In genomic region chr1:118976596-118976995, GRCm38 (mm10) we compare ENCODE assay signal across 9 mouse cellular contexts.
A peak's percentile ranks its signal among the peaks of the same experiment; 100 is the strongest.
DNase-seq lines count a peak whose midpoint lies in the region; ATAC-seq and TF ChIP-seq lines count a peak whose summit lies in the region.
"Had no signal": no experiment of that assay in that cellular context is flagged by ENCODE, and none has a peak within 500 bp of the region (broad histone marks: within the 10 kb centered on the region; RNA-seq: fewer than 3 reads in every experiment).

No protein-coding gene starts in this region.

- peaks cover 16% of the 10 kb centered on the region; the same call in 1 of the 2 replicates for H3K36me3 ChIP-seq in heart, embryonic 10.5 days
- peaks cover 8% of the 10 kb centered on the region for H3K36me3 ChIP-seq in intestine, embryonic 14.5 days (ENCODE audit: control insufficient read depth, insufficient read depth, low read length)
- peaks cover 11% of the 10 kb centered on the region; the same call in 1 of the 2 replicates for H3K36me3 ChIP-seq in lung, embryonic 14.5 days (ENCODE audit: insufficient read depth)
- H3K36me3 ChIP-seq in stomach, postnatal 0 days (ENCODE audit: control insufficient read depth, insufficient read depth, low read length), result no peaks in the 10 kb centered on the region
- H3K36me3 ChIP-seq: neural tube, embryonic 13.5 days had no signal

- H3K4me2 ChIP-seq in intestine, embryonic 14.5 days (ENCODE audit: low read length), result no peak overlapping the region
- H3K4me2 ChIP-seq in lung, embryonic 14.5 days, result peak overlapping the region; percentile 12; the same call in 1 of the 2 replicates
- H3K4me2 ChIP-seq in stomach, postnatal 0 days (replicated peaks; ENCODE audit: low read depth), result no peak overlapping the region
- H3K4me2 ChIP-seq: neural tube, embryonic 13.5 days had no signal

- TF ChIP-seq CTCF in lung, embryonic 14.5 days (IDR thresholded peaks at IDR 0.05; ENCODE audit: low read depth), result no peak; the same call in none of the 2 replicates
- TF ChIP-seq CTCF in stomach, postnatal 0 days (IDR thresholded peaks at IDR 0.05; ENCODE audit: low read depth), result no peak

- no peak overlapping the region for H3K9ac ChIP-seq in intestine, embryonic 14.5 days (ENCODE audit: low read length)
- no peak overlapping the region for H3K9ac ChIP-seq in lung, embryonic 14.5 days
- no peak overlapping the region for H3K9ac ChIP-seq in stomach, postnatal 0 days (ENCODE audit: low read length)
- H3K9ac ChIP-seq: neural tube, embryonic 13.5 days had no signal

- no peaks in the 10 kb centered on the region for H3K9me3 ChIP-seq in heart, embryonic 10.5 days
- no peaks in the 10 kb centered on the region for H3K9me3 ChIP-seq in intestine, embryonic 14.5 days (ENCODE audit: control insufficient read depth, low read length)
- no peaks in the 10 kb centered on the region for H3K9me3 ChIP-seq in lung, embryonic 14.5 days (ENCODE audit: low read depth, low read length)
- H3K9me3 ChIP-seq in stomach, postnatal 0 days (ENCODE audit: control insufficient read depth, low read length), result no peaks in the 10 kb centered on the region
- H3K9me3 ChIP-seq: neural tube, embryonic 13.5 days had no signal

- H3K4me3 ChIP-seq in heart, embryonic 10.5 days, result no peak overlapping the region
- H3K4me3 ChIP-seq in intestine, embryonic 14.5 days (ENCODE audit: low read depth, low read length), result no peak overlapping the region
- H3K4me3 ChIP-seq in lung, embryonic 14.5 days (ENCODE audit: low read depth, low read length), result no peak overlapping the region
- no peak overlapping the region for H3K4me3 ChIP-seq in stomach, postnatal 0 days (ENCODE audit: low read depth, low read length)
- H3K4me3 ChIP-seq: neural tube, embryonic 13.5 days had no signal

- DNase-seq in heart, adult 11 months, result peak; percentile 99
- no peak for DNase-seq in heart, embryonic 10.5 days (ENCODE audit: low spot score)
- peak; percentile 67 to 83 for DNase-seq in adrenal gland, adult 18-20 months (ENCODE audit: low spot score in 2 of 2)
- peak; percentile 31 to 52 for DNase-seq in frontal cortex, postnatal 36 days (ENCODE audit: low spot score in 2 of 2)
- peak; percentile 67 for DNase-seq in intestine, embryonic 14.5 days (ENCODE audit: low spot score)
- DNase-seq in lung, embryonic 14.5 days, result peak; percentile 97
- peak; percentile 79 for DNase-seq in stomach, postnatal 0 days (ENCODE audit: low spot score)
- DNase-seq in thymus, postnatal 36 days, result no peak

- H3K27me3 ChIP-seq in heart, embryonic 10.5 days (ENCODE audit: insufficient read depth, poor library complexity, severe bottlenecking), result no peaks in the 10 kb centered on the region
- no peaks in the 10 kb centered on the region for H3K27me3 ChIP-seq in intestine, embryonic 14.5 days (replicated peaks; ENCODE audit: control insufficient read depth, insufficient read depth, low read length)
- no peaks in the 10 kb centered on the region for H3K27me3 ChIP-seq in lung, embryonic 14.5 days (ENCODE audit: insufficient read depth, low read length)
- no peaks in the 10 kb centered on the region for H3K27me3 ChIP-seq in stomach, postnatal 0 days (ENCODE audit: control insufficient read depth, insufficient read depth, low read length)
- H3K27me3 ChIP-seq: neural tube, embryonic 13.5 days had no signal

- peaks cover 27% of the 10 kb centered on the region for H3K4me1 ChIP-seq in heart, embryonic 10.5 days
- H3K4me1 ChIP-seq in intestine, embryonic 14.5 days (replicated peaks; ENCODE audit: control insufficient read depth, insufficient read depth, low read length), result peaks cover 20% of the 10 kb centered on the region
- peaks cover 18% of the 10 kb centered on the region for H3K4me1 ChIP-seq in lung, embryonic 14.5 days (ENCODE audit: insufficient read depth)
- peaks cover 3% of the 10 kb centered on the region; the same call in 1 of the 2 replicates for H3K4me1 ChIP-seq in stomach, postnatal 0 days (replicated peaks; ENCODE audit: control insufficient read depth, insufficient read depth)

- no peak for TF ChIP-seq EP300 in stomach, postnatal 0 days (optimal IDR thresholded peaks at IDR 0.05)

- peak; percentile 63; the same call in 1 of the 2 replicates for ATAC-seq in intestine, embryonic 14.5 days (replicated peaks; ENCODE audit: low FRiP score, low TSS enrichment, low read depth)
- peak; percentile 99 for ATAC-seq in lung, embryonic 14.5 days (ENCODE audit: insufficient read depth)
- peak; percentile 84 for ATAC-seq in stomach, postnatal 0 days (ENCODE audit: low FRiP score, low TSS enrichment)

- no peak overlapping the region for H3K27ac ChIP-seq in heart, embryonic 10.5 days
- H3K27ac ChIP-seq in intestine, embryonic 14.5 days (ENCODE audit: low read depth), result peak overlapping the region; percentile 68
- H3K27ac ChIP-seq in lung, embryonic 14.5 days (ENCODE audit: low read depth), result peak overlapping the region; percentile 88
- peak overlapping the region; percentile 56 for H3K27ac ChIP-seq in stomach, postnatal 0 days (replicated peaks)

- 63% methylated on average over 9 of the region's 9 CpGs for WGBS in heart, embryonic 10.5 days
- 30% methylated on average over 9 of the region's 9 CpGs for WGBS in intestine, embryonic 14.5 days
- 20% methylated on average over 9 of the region's 9 CpGs for WGBS in lung, embryonic 14.5 days
- WGBS in stomach, postnatal 0 days, result 26% methylated on average over 9 of the region's 9 CpGs

Comparison
In these comparisons a context has a peak if more than half of its experiments do, and no peak if none do; other contexts are left out.
1. DNase-seq: peak in heart, adult 11 months (single experiment), adrenal gland, adult 18-20 months (2 of 2), frontal cortex, postnatal 36 days (2 of 2), intestine, embryonic 14.5 days (single experiment), lung, embryonic 14.5 days (single experiment) and stomach, postnatal 0 days (single experiment); none in heart, embryonic 10.5 days (single experiment) and thymus, postnatal 36 days (0 of 2).
2. Peak in every context shown above with its lines, with median percentiles within 50 percentile points of each other: ATAC-seq.